Mouse (Mus musculus) neural tube, embryonic 10.5 days (tissue): ENCODE data around the gene Bcl11a.

Experiments used
- DNase-seq: peaks from one replicate; pipeline ENCODE4 v3.0.0-alpha.2; 2017; ENCODE audit warnings: low spot score; ENCODE audit errors: extremely low spot score

Bcl11a gene

GRCm38 (mm10) chr11:24129358-24130185, 51.7 kb downstream of the Bcl11a start:
- no peak for DNase-seq

- no peak for DNase-seq
Measured at GRCm38 (mm10) chr11:24130186-24130760, 52.4 kb downstream of the Bcl11a start.

GRCm38 (mm10) chr11:24131818-24132217, 54.0 kb downstream of the Bcl11a start:
- no peak for DNase-seq

- no peak for DNase-seq
Measured at GRCm38 (mm10) chr11:24132358-24132757, 54.5 kb downstream of the Bcl11a start.

- no peak for DNase-seq
Measured at GRCm38 (mm10) chr11:24132853-24133252, 55.0 kb downstream of the Bcl11a start.

- no peak for DNase-seq
Measured at GRCm38 (mm10) chr11:24133484-24133883, 55.6 kb downstream of the Bcl11a start.

GRCm38 (mm10) chr11:24133928-24134327, 56.1 kb downstream of the Bcl11a start:
- no peak for DNase-seq

- no peak for DNase-seq
Measured at GRCm38 (mm10) chr11:24135244-24135643, 57.4 kb downstream of the Bcl11a start.

- no peak for DNase-seq
Measured at GRCm38 (mm10) chr11:24136084-24136785, 58.4 kb downstream of the Bcl11a start.

GRCm38 (mm10) chr11:24137891-24138290, 60.0 kb downstream of the Bcl11a start:
- DNase-seq = no peak

GRCm38 (mm10) chr11:24138600-24139375, 60.9 kb downstream of the Bcl11a start:
- no peak for DNase-seq

GRCm38 (mm10) chr11:24139432-24139831, 61.6 kb downstream of the Bcl11a start:
- no peak for DNase-seq

GRCm38 (mm10) chr11:24139952-24140351, 62.1 kb downstream of the Bcl11a start:
- DNase-seq = no peak

- DNase-seq = no peak
Measured at GRCm38 (mm10) chr11:24140948-24141347, 63.1 kb downstream of the Bcl11a start.

GRCm38 (mm10) chr11:24141479-24142251, 63.8 kb downstream of the Bcl11a start:
- DNase-seq = no peak

GRCm38 (mm10) chr11:24142316-24142715, 64.5 kb downstream of the Bcl11a start:
- DNase-seq = no peak

- no peak for DNase-seq
Measured at GRCm38 (mm10) chr11:24144159-24144946, 66.5 kb downstream of the Bcl11a start.

- no peak for DNase-seq
Measured at GRCm38 (mm10) chr11:24146034-24146433, 68.2 kb downstream of the Bcl11a start.

- no peak for DNase-seq
Measured at GRCm38 (mm10) chr11:24146437-24146836, 68.6 kb downstream of the Bcl11a start.

GRCm38 (mm10) chr11:24147698-24148097, 69.8 kb downstream of the Bcl11a start:
- no peak for DNase-seq
